Mouse (Mus musculus) intestine, embryonic 14.5 days (tissue): ENCODE measurements at regions not wholly inside any gene's neighbourhood (a gene's known extent, or its start where the extent isn't known, plus 50 kb on each side); places are given as distances from the start of the nearest gene placed in this dataset.

Experiments
- ATAC-seq: fragments of 200-750 bp; cut with Nextera tagmentation; replicated peaks from 2 replicates; pipeline ENCODE4 v1.8.0; 2017; ENCODE audit warnings: low read depth, moderate number of reproducible peaks, moderate TSS enrichment, moderate library complexity; ENCODE audit not compliant: low FRiP score, low TSS enrichment
- DNase-seq: peaks from one replicate; pipeline ENCODE4 v3.0.0-alpha.2; 2018; ENCODE audit warnings: low spot score
- H3K27ac ChIP-seq: fragments of 300-500 bp; sonication (generic); 2 replicates; pipeline ENCODE4 v1.5.1; 2014; ENCODE audit warnings: low read depth, mild to moderate bottlenecking, control low read depth
- H3K27me3 ChIP-seq: fragments of 300-500 bp; sonication (generic); replicated peaks from 2 replicates; pipeline ENCODE4 v1.6.1; 2014; ENCODE audit warnings: low read length, control low read depth; ENCODE audit not compliant: control insufficient read depth, insufficient read depth
- H3K36me3 ChIP-seq: fragments of 300-500 bp; sonication (generic); 2 replicates; pipeline ENCODE4 v1.6.1; 2014; ENCODE audit warnings: low read length, control low read depth; ENCODE audit not compliant: control insufficient read depth, insufficient read depth
- H3K4me1 ChIP-seq: fragments of 300-500 bp; sonication (generic); replicated peaks from 2 replicates; pipeline ENCODE4 v1.6.1; 2014; ENCODE audit warnings: low read length, control low read depth, mixed read lengths; ENCODE audit not compliant: control insufficient read depth, insufficient read depth
- H3K4me2 ChIP-seq: fragments of 300-500 bp; sonication (generic); 2 replicates; pipeline ENCODE4 v1.6.1; 2014; ENCODE audit warnings: low read length
- H3K4me3 ChIP-seq: fragments of 300-500 bp; sonication (generic); 2 replicates; pipeline ENCODE4 v1.5.1; 2014; ENCODE audit warnings: low read depth, low read length, control low read depth, mixed read lengths
- H3K9ac ChIP-seq: fragments of 300-500 bp; sonication (generic); 2 replicates; pipeline ENCODE4 v1.6.1; 2014; ENCODE audit warnings: mild to moderate bottlenecking, low read length
- H3K9me3 ChIP-seq: fragments of 300-500 bp; sonication (generic); 2 replicates; pipeline ENCODE4 v1.6.1; 2016; ENCODE audit warnings: low read length, control low read depth; ENCODE audit not compliant: control insufficient read depth
- WGBS: fragments of 180-500 bp; shearing (Covaris S2); extraction: QIAGEN DNeasy Blood & Tissue Kit; methylation state at CpG from one replicate; pipeline ENCODE4 v1.1.7; 2014; 5-methylcytosine and 5-hydroxymethylcytosine counted together

DNA sequence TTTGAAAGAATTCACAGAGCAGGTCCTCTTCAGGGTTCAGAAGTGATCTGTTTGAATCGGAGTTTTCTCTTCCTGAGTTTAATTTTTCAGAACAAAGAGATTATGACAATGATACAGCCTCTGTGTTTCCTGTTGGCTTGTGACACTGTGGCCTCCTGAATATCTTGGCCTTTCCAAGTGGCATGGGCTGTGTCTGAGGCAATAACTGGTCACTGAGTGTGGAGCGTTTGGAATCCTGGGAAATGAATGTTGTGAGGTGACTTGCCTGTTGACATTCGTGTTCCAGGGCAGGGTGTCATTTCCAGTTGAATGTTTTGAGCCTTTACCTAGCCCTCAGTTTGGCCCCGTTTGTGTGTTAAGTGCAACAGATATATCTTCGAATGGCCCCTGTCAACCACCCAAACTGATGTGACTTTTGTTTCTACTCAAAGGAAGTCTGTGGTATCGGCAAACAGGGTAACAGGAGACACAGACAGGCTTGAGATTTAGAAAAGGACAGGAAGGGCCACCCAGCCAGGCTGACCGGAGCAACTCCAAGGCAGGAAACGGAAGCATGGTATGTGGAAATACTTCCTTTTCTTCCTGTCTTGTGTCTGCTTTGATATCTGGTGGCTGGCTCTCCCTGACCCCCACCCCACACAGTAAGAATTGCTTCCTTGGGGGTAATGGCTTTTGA is 52.3 kb upstream of the Mef2a start:
- Histone ChIP-seq H3K9ac (no peak overlapping the region), H3K36me3 (no peaks in the 10 kb centered on the region), H3K4me1 (peaks cover 4% of the 10 kb centered on the region; the same call in 1 of the 2 replicates), H3K4me2 (no peak overlapping the region), H3K27ac (no peak overlapping the region), H3K9me3 (no peaks in the 10 kb centered on the region), H3K27me3 (no peaks in the 10 kb centered on the region), H3K4me3 (no peak overlapping the region)
- DNase-seq = no peak
- 68% methylated on average over 8 of the region's 8 CpGs for WGBS
- ATAC-seq = no peak
